Mouse (Mus musculus) cerebellum, adult 8-10 months (tissue): ENCODE measurements around the gene Bloc1s3.

Experiments used
- DNase-seq: peaks from one replicate; pipeline ENCODE4 v3.0.0; 2022

The Bloc1s3 gene

GRCm38 (mm10) chr7:19508150-19508923, at the start of gene Bloc1s3, which contains the start of gene Trappc6a:
TSS of gene Bloc1s3 (minus strand) at chr7:19508367.
TSS of gene Trappc6a (plus strand) at chr7:19508395.
- peak; percentile 91 for DNase-seq

- DNase-seq, result no peak
Observed at GRCm38 (mm10) chr7:19557086-19557485, 48.9 kb upstream of the Bloc1s3 start.

DNA sequence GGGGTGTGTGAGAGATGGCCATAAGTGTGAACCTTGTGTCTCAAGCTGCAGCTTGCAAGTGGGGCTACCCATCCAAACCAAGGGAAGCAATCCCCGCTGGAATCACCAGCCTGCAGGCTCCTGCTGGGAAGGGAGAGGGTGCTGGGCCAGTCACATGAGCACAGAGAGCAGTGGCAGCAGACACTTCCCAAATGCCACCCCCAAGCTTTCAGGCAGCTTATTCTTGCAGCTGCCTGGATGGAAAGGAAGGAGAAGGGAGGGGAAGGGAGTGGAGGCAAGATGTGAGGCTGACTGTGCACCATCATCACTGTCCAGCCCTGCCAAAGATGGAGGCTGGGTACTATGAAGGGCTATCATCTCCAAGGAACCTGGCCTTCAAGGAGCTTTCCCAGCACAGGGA, 46.0 kb upstream of the Bloc1s3 start:
- no peak for DNase-seq

DNA sequence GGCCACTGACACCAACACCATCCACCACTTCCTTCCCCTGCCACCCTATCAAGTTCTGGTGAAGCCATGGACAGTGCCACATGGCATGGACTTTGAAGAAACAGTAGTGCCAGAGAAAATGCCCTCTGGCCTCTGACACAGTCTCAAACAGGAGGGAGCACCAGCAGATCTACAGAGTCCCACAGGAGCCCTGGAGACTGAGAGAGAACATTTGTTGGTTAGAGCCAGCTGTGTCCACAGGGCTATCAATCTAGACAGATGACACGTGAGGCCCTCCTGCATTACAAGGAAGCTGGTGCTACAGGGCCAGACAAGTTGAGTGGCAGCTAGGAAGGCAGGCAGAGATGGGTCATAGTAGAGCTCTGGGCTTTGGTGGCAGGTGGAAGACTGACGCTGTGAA, 44.3 kb upstream of the Bloc1s3 start:
- no peak for DNase-seq

GRCm38 (mm10) chr7:19551634-19552033, 43.5 kb upstream of the Bloc1s3 start:
- DNase-seq, result no peak

- DNase-seq, result no peak
Observed at GRCm38 (mm10) chr7:19549394-19549793, 41.2 kb upstream of the Bloc1s3 start.

DNA sequence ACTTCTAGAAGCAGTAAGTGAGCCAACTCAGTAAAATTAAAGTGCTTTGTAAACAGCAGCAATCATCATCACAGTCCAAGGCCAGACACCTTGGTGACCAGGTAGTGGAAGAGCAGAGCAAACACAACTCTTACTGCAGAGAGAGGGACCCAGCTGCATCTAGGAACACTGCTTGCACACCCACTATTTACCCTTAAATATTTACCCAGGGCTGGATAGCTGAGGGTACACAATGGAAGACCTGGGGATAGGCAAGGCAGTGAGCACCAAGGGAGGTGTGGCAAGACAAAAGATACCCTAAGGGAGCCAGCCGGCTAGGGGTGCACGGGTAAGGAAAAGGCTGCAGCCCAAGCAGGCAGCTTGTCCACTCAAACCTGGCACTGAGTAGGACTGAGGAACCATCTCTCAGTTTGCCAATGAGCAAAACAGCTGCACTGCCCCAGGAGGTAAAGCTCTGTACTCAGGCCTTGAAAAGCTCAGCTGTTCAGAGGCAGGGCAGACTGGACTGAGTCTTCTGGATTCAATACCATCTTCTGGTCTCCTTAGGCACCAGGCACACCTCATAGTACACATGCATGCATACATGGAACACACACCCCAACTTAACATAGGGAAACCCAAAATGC, 39.3 kb upstream of the Bloc1s3 start:
- no peak for DNase-seq

- DNase-seq, result no peak
Observed at GRCm38 (mm10) chr7:19546007-19546406, 37.8 kb upstream of the Bloc1s3 start.

- DNase-seq, result no peak
Observed at GRCm38 (mm10) chr7:19543584-19543983, 35.4 kb upstream of the Bloc1s3 start.

DNA sequence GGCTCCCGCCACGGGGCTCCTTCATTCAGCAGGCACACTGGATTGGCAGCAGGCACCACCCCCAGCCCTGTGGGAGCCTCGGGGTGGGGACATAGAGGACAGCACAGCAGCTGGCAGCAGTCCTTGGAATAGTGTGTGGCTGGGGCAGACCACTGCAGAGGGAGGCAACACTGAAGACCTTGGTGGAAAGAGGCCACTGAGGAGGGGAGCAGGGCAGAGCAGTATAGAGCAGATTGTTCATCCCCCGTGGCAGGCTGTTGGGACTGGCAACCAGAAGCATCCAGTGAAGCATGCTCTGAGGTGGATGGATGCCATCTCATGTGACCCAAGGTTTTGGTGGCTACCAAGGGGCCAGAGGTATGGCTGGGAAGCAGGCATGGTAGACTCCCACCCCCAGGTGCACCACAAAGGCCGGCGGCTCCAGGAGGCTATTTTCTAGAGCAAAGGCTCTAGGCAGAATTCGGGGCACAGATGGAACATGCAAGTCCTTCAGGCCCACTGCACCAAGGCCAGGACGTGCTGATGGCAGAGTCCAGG, 34.1 kb upstream of the Bloc1s3 start:
- DNase-seq, result peak; percentile 52

DNA sequence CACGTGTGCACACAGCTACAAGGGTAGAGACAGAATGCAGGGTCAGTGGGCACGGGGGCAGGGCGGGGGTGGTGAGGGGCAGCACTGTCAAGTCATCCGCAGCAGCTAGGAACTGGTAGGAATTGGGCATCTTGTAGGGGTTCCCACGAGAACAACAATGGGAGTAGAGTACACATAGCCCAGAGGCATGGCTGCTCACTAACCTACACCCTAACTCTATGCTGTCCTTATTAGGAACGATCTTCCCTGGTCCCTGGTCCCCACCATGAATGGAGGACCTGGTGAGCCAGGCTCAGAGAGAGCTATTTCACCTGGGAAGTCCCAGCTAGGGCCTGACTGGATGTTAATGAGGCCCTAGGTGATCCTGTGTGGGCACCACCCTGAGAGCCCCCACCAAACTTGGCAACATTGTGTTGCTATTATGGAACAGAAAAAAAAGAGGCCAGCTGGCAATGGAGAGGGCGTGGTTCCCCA, 33.6 kb upstream of the Bloc1s3 start:
- DNase-seq, result no peak

GRCm38 (mm10) chr7:19540771-19541566, 32.8 kb upstream of the Bloc1s3 start:
- DNase-seq, result no peak

DNA sequence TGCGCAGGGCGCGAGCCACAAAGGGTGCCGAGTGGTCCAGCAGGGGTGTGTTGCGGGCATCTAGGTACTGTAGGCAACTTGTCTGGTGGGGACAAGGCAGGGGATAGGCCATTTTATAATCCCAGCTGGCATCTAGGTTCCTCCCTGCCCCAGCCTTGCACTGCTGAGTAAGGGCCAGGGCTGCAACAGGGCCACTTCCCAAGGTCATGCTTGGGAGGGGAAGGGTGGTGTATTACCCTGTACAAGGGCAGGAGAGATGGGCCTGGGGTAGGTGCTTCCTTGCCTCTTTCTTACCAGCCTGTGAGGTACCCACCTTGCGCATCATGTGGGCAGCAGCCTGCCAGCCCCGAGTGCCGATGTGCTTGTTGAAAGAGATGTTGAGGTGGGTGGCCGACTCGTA, 26.5 kb upstream of the Bloc1s3 start:
- DNase-seq, result no peak

DNA sequence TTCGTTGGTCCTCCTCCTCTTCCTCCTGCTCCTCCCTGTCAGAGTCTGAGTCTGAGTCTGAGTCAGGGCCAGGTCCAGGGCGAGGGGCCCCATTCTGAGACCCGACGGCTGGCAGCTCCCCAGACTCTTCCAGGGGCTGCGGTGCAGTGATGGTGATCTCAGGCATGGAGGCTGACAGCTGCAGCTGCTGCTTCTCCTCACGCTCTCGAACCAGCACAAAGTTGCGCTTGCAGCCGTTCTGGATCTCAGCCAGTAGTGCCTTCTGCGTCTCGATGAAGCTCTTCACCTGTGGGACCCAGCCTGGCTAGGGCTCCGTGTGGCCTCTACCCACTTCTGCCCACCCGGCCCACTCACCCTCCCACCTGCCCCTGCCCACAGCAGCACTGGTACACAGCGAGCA, 24.1 kb upstream of the Bloc1s3 start:
- DNase-seq, result no peak

DNA sequence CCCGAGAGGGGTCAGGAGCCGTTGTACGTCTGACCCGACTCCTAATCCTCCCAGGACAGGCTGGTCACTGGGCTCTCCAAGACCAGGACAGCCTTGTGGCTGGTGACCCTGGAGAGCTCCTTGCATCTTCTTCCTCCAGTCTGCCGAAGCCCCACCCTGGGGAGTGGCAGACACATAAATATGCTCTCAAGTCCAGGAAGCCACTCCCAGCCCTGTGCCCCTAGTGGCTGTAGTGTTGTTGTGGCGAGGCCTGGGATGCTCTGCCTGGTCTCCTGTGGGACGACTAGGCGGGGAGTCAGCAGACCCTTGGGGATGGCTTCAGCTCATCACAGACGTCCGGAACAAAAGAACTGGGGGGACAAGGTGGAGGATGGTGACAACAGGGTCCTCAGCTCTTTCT, 22.9 kb upstream of the Bloc1s3 start:
- DNase-seq, result no peak

- DNase-seq, result no peak
Observed at GRCm38 (mm10) chr7:19525105-19525481, 16.9 kb upstream of the Bloc1s3 start.

- DNase-seq, result no peak
Observed at GRCm38 (mm10) chr7:19524420-19525104, 16.4 kb upstream of the Bloc1s3 start.

GRCm38 (mm10) chr7:19523757-19524419, 15.7 kb upstream of the Bloc1s3 start:
- no peak for DNase-seq

GRCm38 (mm10) chr7:19523017-19523756, 15.0 kb upstream of the Bloc1s3 start:
- DNase-seq, result no peak

- DNase-seq, result no peak
Observed at GRCm38 (mm10) chr7:19520032-19520431, 11.9 kb upstream of the Bloc1s3 start.

GRCm38 (mm10) chr7:19517652-19518365, 9.6 kb upstream of the Bloc1s3 start, which contains the start of gene Nkpd1:
TSS of gene Nkpd1 (plus strand) at chr7:19517838.
- peak; percentile 51 for DNase-seq
